Mouse (Mus musculus) heart, embryonic 10.5 days (tissue): Measurements from ENCODE around the gene Kcnip3. TPM values are rescaled to one million over a fixed set of nuclear protein-coding genes. Genes with fewer than 3 reads are reported as not detected.

Experiments
- DNase-seq: peaks from one replicate; pipeline ENCODE4 v3.0.0-alpha.2; 2017; ENCODE audit warnings: low spot score
- H3K27ac ChIP-seq: fragments of 300-500 bp; sonication (generic); 2 replicates; pipeline ENCODE4 v1.5.1; 2016; ENCODE audit warnings: mild to moderate bottlenecking
- H3K27me3 ChIP-seq: fragments of 300-500 bp; sonication (generic); 2 replicates; pipeline ENCODE4 v1.6.1; 2016; ENCODE audit warnings: mild to moderate bottlenecking; ENCODE audit not compliant: poor library complexity, insufficient read depth, severe bottlenecking
- H3K36me3 ChIP-seq: fragments of 300-500 bp; sonication (generic); 2 replicates; pipeline ENCODE4 v1.6.1; 2016; ENCODE audit warnings: mild to moderate bottlenecking, moderate library complexity
- H3K4me1 ChIP-seq: fragments of 300-500 bp; sonication (generic); 2 replicates; pipeline ENCODE4 v1.6.1; 2016; ENCODE audit warnings: mild to moderate bottlenecking
- H3K4me3 ChIP-seq: fragments of 300-500 bp; sonication (generic); 2 replicates; pipeline ENCODE4 v1.5.1; 2016; ENCODE audit warnings: mild to moderate bottlenecking, moderate library complexity
- H3K9me3 ChIP-seq: fragments of 300-500 bp; sonication (generic); 2 replicates; pipeline ENCODE4 v1.6.1; 2016; ENCODE audit warnings: mild to moderate bottlenecking, moderate library complexity
- WGBS: fragments of 180-500 bp; shearing (Covaris S2); methylation state at CpG from one replicate; pipeline ENCODE4 v1.1.7; 2016; 5-methylcytosine and 5-hydroxymethylcytosine counted together
- polyA plus RNA-seq: library from polyadenylated mRNA; unstranded; fragments of >200 nt; fragmentation: Nextera tagmentation; extraction: Ambion mirVana; gene quantifications from 2 replicates; pipeline ENCODE4 v1.2.1, GENCODE M21; 2016

The Kcnip3 gene
- polyA plus RNA-seq, 1 experiment from 2014 or later: 2.1 TPM

GRCm38 (mm10) chr2:127531592-127531991 lies 9.7 kb upstream of the Kcnip3 start:
- Histone ChIP-seq H3K4me3 (no peak overlapping the region), H3K36me3 (no peaks in the 10 kb centered on the region), H3K27me3 (peaks cover 34% of the 10 kb centered on the region), H3K4me1 (0 out of 2 replicates have a peak, but pooled peaks cover 3% of the 10 kb centered on the region), H3K9me3 (no peaks in the 10 kb centered on the region), H3K27ac (no peak overlapping the region)
- 66% methylated on average over 2 of the region's 2 CpGs for WGBS
- DNase-seq: no peak

- DNase-seq: no peak
- Histone ChIP-seq H3K27ac (no peak overlapping the region), H3K36me3 (no peaks in the 10 kb centered on the region), H3K9me3 (no peaks in the 10 kb centered on the region), H3K4me1 (0 out of 2 replicates have a peak, but pooled peaks cover 3% of the 10 kb centered on the region), H3K4me3 (no peak overlapping the region), H3K27me3 (peaks cover 22% of the 10 kb centered on the region; the same call in 1 of the 2 replicates)
- 67% methylated on average over 3 of the region's 3 CpGs for WGBS
Measured at GRCm38 (mm10) chr2:127530418-127530817, 8.5 kb upstream of the Kcnip3 start.

- Histone ChIP-seq H3K27me3 (peaks cover 29% of the 10 kb centered on the region; the same call in 1 of the 2 replicates), H3K36me3 (no peaks in the 10 kb centered on the region), H3K4me3 (no peak overlapping the region), H3K9me3 (no peaks in the 10 kb centered on the region), H3K27ac (no peak overlapping the region), H3K4me1 (peaks cover 21% of the 10 kb centered on the region)
- WGBS: 71% methylated on average over 3 of the region's 3 CpGs
- DNase-seq: no peak
Measured at GRCm38 (mm10) chr2:127525004-127525775, 3.3 kb upstream of the Kcnip3 start.

- Histone ChIP-seq H3K27ac (no peak overlapping the region), H3K4me3 (no peak overlapping the region), H3K27me3 (peaks cover 37% of the 10 kb centered on the region; the same call in 1 of the 2 replicates), H3K36me3 (no peaks in the 10 kb centered on the region), H3K9me3 (no peaks in the 10 kb centered on the region), H3K4me1 (peaks cover 26% of the 10 kb centered on the region)
- WGBS: 49% methylated on average over 7 of the region's 7 CpGs
- no peak for DNase-seq
Measured at GRCm38 (mm10) chr2:127523950-127524729, 2.2 kb upstream of the Kcnip3 start.

GRCm38 (mm10) chr2:127521172-127522005 lies 505 bp downstream of the Kcnip3 start:
- Histone ChIP-seq H3K4me1 (peaks cover 30% of the 10 kb centered on the region), H3K27ac (peak overlapping the region; percentile 64; the same call in 1 of the 2 replicates), H3K27me3 (peaks cover 31% of the 10 kb centered on the region; the same call in 1 of the 2 replicates), H3K9me3 (no peaks in the 10 kb centered on the region), H3K36me3 (no peaks in the 10 kb centered on the region), H3K4me3 (peak overlapping the region; percentile 53)
- under 1% methylated on average over 18 of the region's 18 CpGs for WGBS
- no peak for DNase-seq

- H3K4me1 ChIP-seq: peaks cover 30% of the 10 kb centered on the region
- no peaks in the 10 kb centered on the region for H3K36me3 ChIP-seq
- no peaks in the 10 kb centered on the region for H3K9me3 ChIP-seq
- H3K27me3 ChIP-seq: peaks cover 31% of the 10 kb centered on the region; the same call in 1 of the 2 replicates
- no peak for DNase-seq
- H3K4me3 ChIP-seq: no peak overlapping the region
- H3K27ac ChIP-seq: no peak overlapping the region
Measured at GRCm38 (mm10) chr2:127520123-127520522, 1.8 kb downstream of the Kcnip3 start.

- Histone ChIP-seq H3K4me1 (peaks cover 30% of the 10 kb centered on the region), H3K9me3 (no peaks in the 10 kb centered on the region), H3K27me3 (peaks cover 31% of the 10 kb centered on the region; the same call in 1 of the 2 replicates), H3K36me3 (no peaks in the 10 kb centered on the region), H3K27ac (no peak overlapping the region), H3K4me3 (no peak overlapping the region)
- WGBS: 77% methylated on average over 5 of the region's 5 CpGs
- no peak for DNase-seq
Measured at GRCm38 (mm10) chr2:127519308-127519707, 2.6 kb downstream of the Kcnip3 start.

GRCm38 (mm10) chr2:127518831-127519230 lies 3.1 kb downstream of the Kcnip3 start:
- Histone ChIP-seq H3K9me3 (no peaks in the 10 kb centered on the region), H3K4me3 (no peak overlapping the region), H3K36me3 (no peaks in the 10 kb centered on the region), H3K27me3 (peaks cover 31% of the 10 kb centered on the region; the same call in 1 of the 2 replicates), H3K27ac (no peak overlapping the region), H3K4me1 (peaks cover 30% of the 10 kb centered on the region)
- WGBS: 65% methylated on average over 3 of the region's 3 CpGs
- DNase-seq: no peak

- WGBS: 50% methylated on average over 3 of the region's 3 CpGs
- H3K4me1 ChIP-seq: peaks cover 30% of the 10 kb centered on the region
Measured at GRCm38 (mm10) chr2:127518273-127518672, 3.6 kb downstream of the Kcnip3 start.

GRCm38 (mm10) chr2:127517081-127517480 lies 4.8 kb downstream of the Kcnip3 start:
- Histone ChIP-seq H3K27ac (no peak overlapping the region), H3K9me3 (no peaks in the 10 kb centered on the region), H3K4me3 (no peak overlapping the region), H3K27me3 (peaks cover 24% of the 10 kb centered on the region; the same call in 1 of the 2 replicates), H3K36me3 (no peaks in the 10 kb centered on the region), H3K4me1 (peaks cover 28% of the 10 kb centered on the region)
- DNase-seq: no peak
- 73% methylated on average over 8 of the region's 8 CpGs for WGBS

More at GRCm38 (mm10) chr2:127518273-127518672, 3.6 kb downstream of the Kcnip3 start:
- H3K4me3 ChIP-seq: no peak overlapping the region
- no peaks in the 10 kb centered on the region for H3K9me3 ChIP-seq
- H3K27ac ChIP-seq: no peak overlapping the region
- no peak for DNase-seq
- no peaks in the 10 kb centered on the region for H3K36me3 ChIP-seq
- peaks cover 31% of the 10 kb centered on the region; the same call in 1 of the 2 replicates for H3K27me3 ChIP-seq

GRCm38 (mm10) chr2:127514380-127515124 lies 7.3 kb downstream of the Kcnip3 start:
- Histone ChIP-seq H3K27ac (no peak overlapping the region), H3K27me3 (peaks cover 9% of the 10 kb centered on the region; the same call in 1 of the 2 replicates), H3K4me3 (no peak overlapping the region), H3K4me1 (peaks cover 18% of the 10 kb centered on the region), H3K9me3 (no peaks in the 10 kb centered on the region), H3K36me3 (no peaks in the 10 kb centered on the region)
- no peak for DNase-seq
- WGBS: 79% methylated on average over 9 of the region's 9 CpGs

GRCm38 (mm10) chr2:127513244-127513643 lies 8.7 kb downstream of the Kcnip3 start:
- DNase-seq: no peak
- H3K9me3 ChIP-seq: no peaks in the 10 kb centered on the region
- peaks cover 9% of the 10 kb centered on the region for H3K4me1 ChIP-seq
- H3K27ac ChIP-seq: no peak overlapping the region
- peaks cover 10% of the 10 kb centered on the region; the same call in 1 of the 2 replicates for H3K27me3 ChIP-seq
- H3K4me3 ChIP-seq: no peak overlapping the region
- 47% methylated on average over 3 of the region's 3 CpGs for WGBS
- no peaks in the 10 kb centered on the region for H3K36me3 ChIP-seq
